Mouse (Mus musculus) lung, adult 2 months (tissue): ENCODE results near the gene Scd3.

Source experiments
- CTCF ChIP-seq: fragments of 200-500 bp; IDR thresholded peaks from 2 replicates; pipeline ENCODE4 v1.5.1; 2011; ENCODE audit warnings: mild to moderate bottlenecking, low read length, control low read depth; ENCODE audit not compliant: insufficient read depth
- POLR2A ChIP-seq: fragments of 200-500 bp; IDR thresholded peaks from 2 replicates; pipeline ENCODE4 v1.6.1; 2011; ENCODE audit warnings: low read depth, mild to moderate bottlenecking, control low read depth, low read length, borderline replicate concordance; ENCODE audit errors: extremely low read depth

- TF ChIP-seq CTCF (no peak), POLR2A (no peak)
Measured at GRCm38 (mm10) chr19:44273711-44274110, 70.6 kb downstream of the Scd3 start.
